Comparison of ENCODE assay signal across 21 mouse cellular contexts in genomic region chr14:52149888-52150287, GRCm38 (mm10). TPM values are rescaled to one million over a fixed set of nuclear protein-coding genes. Genes with fewer than 3 reads are reported as not detected.
DNase-seq lines count a peak whose midpoint lies in the region; ATAC-seq and TF ChIP-seq lines count a peak whose summit lies in the region.
"Had no signal": no experiment of that assay in that cellular context is flagged by ENCODE, and none has a peak within 500 bp of the region (broad histone marks: within the 10 kb centered on the region; RNA-seq: fewer than 3 reads in every experiment).

No protein-coding gene starts in this region.

- TF ChIP-seq CTCF in liver, postnatal 0 days (IDR thresholded peaks at IDR 0.05; ENCODE audit: low read depth): no peak
- TF ChIP-seq CTCF in left cerebral cortex, adult 2 months (IDR thresholded peaks at IDR 0.05): no peak

- no peaks in the 10 kb centered on the region for H3K27me3 ChIP-seq in liver, postnatal 0 days (ENCODE audit: insufficient read depth, low read length)
- no peaks in the 10 kb centered on the region for H3K27me3 ChIP-seq in kidney, embryonic 15.5 days
- H3K27me3 ChIP-seq: embryonic facial prominence, embryonic 12.5 days had no signal

- no peak overlapping the region for H3K27ac ChIP-seq in liver, postnatal 0 days (ENCODE audit: low read depth)
- no peak overlapping the region for H3K27ac ChIP-seq in left cerebral cortex, adult 2 months
- no peak overlapping the region for H3K27ac ChIP-seq in kidney, embryonic 15.5 days
- H3K27ac ChIP-seq: embryonic facial prominence, embryonic 10.5 days; embryonic facial prominence, embryonic 12.5 days; forebrain, embryonic 13.5 days; forebrain, embryonic 15.5 days had no signal

- H3K9ac ChIP-seq in liver, postnatal 0 days (replicated peaks): no peak overlapping the region
- H3K9ac ChIP-seq in kidney, embryonic 15.5 days: no peak overlapping the region
- H3K9ac ChIP-seq: embryonic facial prominence, embryonic 12.5 days; forebrain, embryonic 13.5 days; forebrain, embryonic 15.5 days; forebrain, postnatal 0 days had no signal

- intact Hi-C loops in left cerebral cortex, adult 2 months (cut with DNase I): no loop called here

- no peaks in the 10 kb centered on the region for H3K9me3 ChIP-seq in liver, postnatal 0 days (ENCODE audit: low read length)
- H3K9me3 ChIP-seq in kidney, embryonic 15.5 days (replicated peaks): no peaks in the 10 kb centered on the region
- H3K9me3 ChIP-seq: embryonic facial prominence, embryonic 10.5 days; embryonic facial prominence, embryonic 12.5 days; forebrain, embryonic 13.5 days; forebrain, embryonic 15.5 days; G1E had no signal

- DNase-seq in liver, postnatal 0 days: peak; percentile 41
- DNase-seq in liver (no peak), A20 (ENCODE audit: low read depth, low spot score) (peak; percentile 71), R1 (ENCODE audit: low read depth, low spot score) (peak; percentile 26)
- no peak for DNase-seq in left cerebral cortex, adult 2 months (ENCODE audit: extremely low spot score in 1 of 2, low spot score in 2 of 2)
- DNase-seq: adrenal gland, adult 8-10 months; adrenal gland, postnatal 14 days; adrenal gland, postnatal 36 days; cerebellum, adult 11-12 months; cerebellum, adult 2 months; cerebellum, adult 9-10 months; cerebellum, postnatal 10 days; cerebellum, postnatal 25 days; forebrain, postnatal 0 days had no signal

- H3K4me2 ChIP-seq in liver, postnatal 0 days (ENCODE audit: low read depth, low read length): no peak overlapping the region
- no peak overlapping the region for H3K4me2 ChIP-seq in kidney, embryonic 15.5 days
- H3K4me2 ChIP-seq: embryonic facial prominence, embryonic 12.5 days; forebrain, embryonic 13.5 days; forebrain, embryonic 15.5 days had no signal

- TF ChIP-seq EP300 in liver, postnatal 0 days (IDR thresholded peaks at IDR 0.05; ENCODE audit: low read depth): no peak

- no peak for ATAC-seq in liver, postnatal 0 days
- ATAC-seq in kidney, embryonic 15.5 days (replicated peaks; ENCODE audit: low FRiP score): no peak
- ATAC-seq: activated CD4-positive, CD25-positive, alpha-beta regulatory T cell, adult 4 months; forebrain, embryonic 13.5 days; forebrain, embryonic 15.5 days; forebrain, postnatal 0 days had no signal

- no peaks in the 10 kb centered on the region for H3K36me3 ChIP-seq in liver, postnatal 0 days (replicated peaks; ENCODE audit: insufficient read depth, low read length)
- no peaks in the 10 kb centered on the region for H3K36me3 ChIP-seq in kidney, embryonic 15.5 days
- H3K36me3 ChIP-seq: embryonic facial prominence, embryonic 10.5 days; embryonic facial prominence, embryonic 12.5 days; forebrain, embryonic 15.5 days; G1E had no signal

- no peak overlapping the region for H3K4me3 ChIP-seq in liver, postnatal 0 days (ENCODE audit: low read depth, low read length)
- H3K4me3 ChIP-seq in left cerebral cortex, adult 2 months: no peak overlapping the region
- H3K4me3 ChIP-seq in kidney, embryonic 15.5 days (replicated peaks): no peak overlapping the region
- H3K4me3 ChIP-seq: embryonic facial prominence, embryonic 10.5 days; embryonic facial prominence, embryonic 12.5 days; forebrain, embryonic 13.5 days; forebrain, embryonic 15.5 days had no signal

- no peaks in the 10 kb centered on the region for H3K4me1 ChIP-seq in liver, postnatal 0 days (ENCODE audit: insufficient read depth)
- H3K4me1 ChIP-seq in kidney, embryonic 15.5 days: no peaks in the 10 kb centered on the region
- H3K4me1 ChIP-seq: embryonic facial prominence, embryonic 10.5 days; embryonic facial prominence, embryonic 12.5 days had no signal

- WGBS in liver, postnatal 0 days (ENCODE audit: insufficient replicate concordance): 43% methylated on average over 4 of the region's 4 CpGs
- 73% methylated on average over 4 of the region's 4 CpGs for WGBS in kidney, embryonic 15.5 days

RNA-seq across cellular contexts. Expression of gene Rpgrip1, which starts 39.4 kb away (rescaled TPM):
- 23.9 and 30.7 TPM in 2 replicates for polyA plus RNA-seq in liver, postnatal 0 days (2015; fragmentation: Nextera tagmentation; extraction: Ambion mirVana)
- 1 to 10 TPM; 1.5 to 1.8 TPM for total RNA-seq in left cerebral cortex, adult 2 months (2021)
- 79.3 and 81.1 TPM in 2 replicates for polyA plus RNA-seq in kidney, embryonic 15.5 days (2015; fragmentation: Nextera tagmentation; extraction: Ambion mirVana)

RNA-seq across cellular contexts. Expression of gene Hnrnpc, which starts 46.1 kb away (rescaled TPM):
- 124 and 129 TPM in 2 replicates for polyA plus RNA-seq in liver, postnatal 0 days (2015; fragmentation: Nextera tagmentation; extraction: Ambion mirVana)
- 100 to 1,000 TPM; 213 to 221 TPM for total RNA-seq in left cerebral cortex, adult 2 months (2021)
- 682 and 728 TPM in 2 replicates for polyA plus RNA-seq in kidney, embryonic 15.5 days (2015; fragmentation: Nextera tagmentation; extraction: Ambion mirVana)

RNA-seq across cellular contexts. Expression of gene Supt16, which starts 47.3 kb away (rescaled TPM):
- 15.7 and 18.0 TPM in 2 replicates for polyA plus RNA-seq in liver, postnatal 0 days (2015; fragmentation: Nextera tagmentation; extraction: Ambion mirVana)
- 10 to 100 TPM; 52.5 to 54.7 TPM for total RNA-seq in left cerebral cortex, adult 2 months (2021)
- polyA plus RNA-seq in kidney, embryonic 15.5 days (2015; fragmentation: Nextera tagmentation; extraction: Ambion mirVana): 63.2 and 69.1 TPM in 2 replicates

Comparison
In these comparisons a context has a peak if more than half of its experiments do, and no peak if none do; other contexts are left out.
1. DNase-seq: peak in liver, postnatal 0 days (single experiment), A20 (single experiment) and R1 (single experiment); none in liver (single experiment) and left cerebral cortex, adult 2 months (0 of 2).